Mouse (Mus musculus) forebrain, embryonic 14.5 days (tissue): ENCODE measurements at regions not wholly inside any gene's neighbourhood (a gene's known extent, or its start where the extent isn't known, plus 50 kb on each side); places are given as distances from the start of the nearest gene placed in this dataset.

Experiments
- ATAC-seq: fragments of 200-750 bp; cut with Nextera tagmentation; 2 replicates; pipeline ENCODE4 v1.8.0; 2017; ENCODE audit warnings: mild to moderate bottlenecking, moderate library complexity
- DNase-seq: peaks from one replicate; pipeline ENCODE4 v3.0.0-alpha.2; 2015; ENCODE audit warnings: low spot score
- H3K27ac ChIP-seq: fragments of 300-500 bp; sonication (generic); 2 replicates; pipeline ENCODE4 v1.5.1; 2014; ENCODE audit warnings: low read depth, mild to moderate bottlenecking, control low read depth, low read length, moderate library complexity
- H3K27me3 ChIP-seq: fragments of 300-500 bp; sonication (generic); replicated peaks from 2 replicates; pipeline ENCODE4 v1.6.1; 2014; ENCODE audit warnings: low read length, control low read depth, mixed read lengths; ENCODE audit not compliant: control insufficient read depth, insufficient read depth
- H3K36me3 ChIP-seq: fragments of 300-500 bp; sonication (generic); 2 replicates; pipeline ENCODE4 v1.6.1; 2014; ENCODE audit warnings: low read length, control low read depth; ENCODE audit not compliant: control insufficient read depth, insufficient read depth
- H3K4me1 ChIP-seq: fragments of 300-500 bp; sonication (generic); 2 replicates; pipeline ENCODE4 v1.6.1; 2014; ENCODE audit warnings: antibody characterized with exemption, low read length, control low read depth; ENCODE audit not compliant: control insufficient read depth, insufficient read depth
- H3K4me2 ChIP-seq: fragments of 300-500 bp; sonication (generic); 2 replicates; pipeline ENCODE4 v1.6.1; 2014; ENCODE audit warnings: mild to moderate bottlenecking, control low read depth, low read length
- H3K4me3 ChIP-seq: fragments of 300-500 bp; sonication (generic); 2 replicates; pipeline ENCODE4 v1.5.1; 2014; ENCODE audit warnings: low read depth, low read length, control low read depth
- H3K9ac ChIP-seq: fragments of 300-500 bp; sonication (generic); 2 replicates; pipeline ENCODE4 v1.6.1; 2014; ENCODE audit warnings: mild to moderate bottlenecking, low read length, control low read depth, moderate library complexity
- H3K9me3 ChIP-seq: fragments of 300-500 bp; sonication (generic); replicated peaks from 2 replicates; pipeline ENCODE4 v1.6.1; 2016; ENCODE audit warnings: low read length, control low read depth, mixed read lengths; ENCODE audit not compliant: control insufficient read depth
- WGBS: fragments of 180-500 bp; shearing (Covaris S2); extraction: QIAGEN DNeasy Blood & Tissue Kit; methylation state at CpG from one replicate; pipeline ENCODE4 v1.1.7; 2014; 5-methylcytosine and 5-hydroxymethylcytosine counted together

GRCm38 (mm10) chr4:140320120-140320921 is 73.7 kb upstream of the Igsf21 start:
- H3K27ac ChIP-seq: no peak overlapping the region
- H3K36me3 ChIP-seq: no peaks in the 10 kb centered on the region
- H3K27me3 ChIP-seq: no peaks in the 10 kb centered on the region
- no peak for ATAC-seq
- no peaks in the 10 kb centered on the region for H3K4me1 ChIP-seq
- H3K4me3 ChIP-seq: no peak overlapping the region
- H3K9ac ChIP-seq: no peak overlapping the region
- H3K9me3 ChIP-seq: 0 out of 2 replicates have a peak, but pooled peaks cover 5% of the 10 kb centered on the region
- DNase-seq: no peak
- H3K4me2 ChIP-seq: no peak overlapping the region
- WGBS: 76% methylated on average over 15 of the region's 15 CpGs

- no peaks in the 10 kb centered on the region for H3K9me3 ChIP-seq
- H3K4me3 ChIP-seq: no peak overlapping the region
- WGBS: 13% methylated on average over 16 of the region's 16 CpGs
- no peak overlapping the region for H3K9ac ChIP-seq
- ATAC-seq (peak; percentile 52; the same call in 1 of the 2 replicates), DNase-seq (peak; percentile 65)
- no peak overlapping the region for H3K4me2 ChIP-seq
- no peaks in the 10 kb centered on the region for H3K27me3 ChIP-seq
- no peaks in the 10 kb centered on the region for H3K36me3 ChIP-seq
- no peak overlapping the region for H3K27ac ChIP-seq
- peaks cover 5% of the 10 kb centered on the region; the same call in 1 of the 2 replicates for H3K4me1 ChIP-seq
These were observed 66.1 kb upstream of the Igsf21 start for GRCm38 (mm10) chr4:140312635-140313034.

- Histone ChIP-seq H3K4me1 (peaks cover 8% of the 10 kb centered on the region; the same call in 1 of the 2 replicates), H3K36me3 (no peaks in the 10 kb centered on the region), H3K4me3 (no peak overlapping the region), H3K4me2 (no peak overlapping the region), H3K9ac (no peak overlapping the region), H3K27me3 (no peaks in the 10 kb centered on the region), H3K9me3 (0 out of 2 replicates have a peak, but pooled peaks cover 2% of the 10 kb centered on the region), H3K27ac (no peak overlapping the region)
- ATAC-seq (peak; percentile 34; the same call in 1 of the 2 replicates), DNase-seq (peak; percentile 57)
- 28% methylated on average over 8 of the region's 8 CpGs for WGBS
These were observed 60.9 kb upstream of the Igsf21 start for GRCm38 (mm10) chr4:140307481-140307880.

GRCm38 (mm10) chr4:140304960-140305359 is 58.4 kb upstream of the Igsf21 start:
- DNase-seq (no peak), ATAC-seq (no peak)
- no peak overlapping the region for H3K4me3 ChIP-seq
- H3K4me1 ChIP-seq: peaks cover 7% of the 10 kb centered on the region; the same call in 1 of the 2 replicates
- no peak overlapping the region for H3K4me2 ChIP-seq
- H3K27ac ChIP-seq: no peak overlapping the region
- H3K36me3 ChIP-seq: no peaks in the 10 kb centered on the region
- no peaks in the 10 kb centered on the region for H3K27me3 ChIP-seq
- H3K9ac ChIP-seq: no peak overlapping the region
- 87% methylated on average over 5 of the region's 5 CpGs for WGBS
- H3K9me3 ChIP-seq: 0 out of 2 replicates have a peak, but pooled peaks cover 2% of the 10 kb centered on the region

GRCm38 (mm10) chr4:140301661-140302060 is 55.1 kb upstream of the Igsf21 start:
- ATAC-seq (no peak), DNase-seq (no peak)
- Histone ChIP-seq H3K36me3 (no peaks in the 10 kb centered on the region), H3K4me3 (no peak overlapping the region), H3K4me2 (no peak overlapping the region), H3K27me3 (no peaks in the 10 kb centered on the region), H3K4me1 (peaks cover 3% of the 10 kb centered on the region; the same call in 1 of the 2 replicates), H3K27ac (no peak overlapping the region), H3K9me3 (0 out of 2 replicates have a peak, but pooled peaks cover 2% of the 10 kb centered on the region), H3K9ac (no peak overlapping the region)
- 76% methylated on average over 15 of the region's 15 CpGs for WGBS

GRCm38 (mm10) chr4:140297912-140298620 is 51.5 kb upstream of the Igsf21 start:
- Histone ChIP-seq H3K9ac (no peak overlapping the region), H3K36me3 (no peaks in the 10 kb centered on the region), H3K27me3 (no peaks in the 10 kb centered on the region), H3K4me3 (no peak overlapping the region), H3K4me2 (no peak overlapping the region), H3K9me3 (no peaks in the 10 kb centered on the region), H3K27ac (no peak overlapping the region), H3K4me1 (no peaks in the 10 kb centered on the region; the same call in 1 of the 2 replicates)
- peak; percentile 58 for DNase-seq
- WGBS: 66% methylated on average over 18 of the region's 18 CpGs
- no peak; the same call in 1 of the 2 replicates for ATAC-seq
